Mouse (Mus musculus) MEL (cell line): ENCODE results near the gene Atp5s. TPM values are rescaled to one million over a fixed set of nuclear protein-coding genes. Genes with fewer than 3 reads are reported as not detected.

Source experiments
- DNase-seq: peaks from one replicate; pipeline ENCODE4 v3.0.0; 2011; ENCODE audit warnings: low read depth, low spot score
- H3K27ac ChIP-seq: 2 replicates; pipeline ENCODE4 v1.5.1; 2012; ENCODE audit warnings: low read depth, mild to moderate bottlenecking, control low read depth, low read length, moderate library complexity; ENCODE audit not compliant: control insufficient read depth
- H3K27me3 ChIP-seq, 2 experiments: fragments of 150-350 bp in 1 of 2; sonication (generic) in 1 of 2; 2 replicates each; pipeline ENCODE4 v1.6.1; 2012; ENCODE audit warnings: low read length in 2 of 2, mild to moderate bottlenecking in 2 of 2, improper control_type of control experiment in 1 of 2, moderate library complexity in 1 of 2; ENCODE audit not compliant: insufficient read depth in 2 of 2, control insufficient read depth in 1 of 2
- H3K36me3 ChIP-seq, 2 experiments: 2 replicates each; pipeline ENCODE4 v1.6.1; 2012 to 2014; ENCODE audit warnings: low read length in 2 of 2, improper control_type of control experiment in 1 of 2, inconsistent platforms in 1 of 2, mild to moderate bottlenecking in 1 of 2; ENCODE audit not compliant: insufficient read depth in 2 of 2, control insufficient read depth in 1 of 2
- H3K4me1 ChIP-seq, 2 experiments: fragments of 150-350 bp in 1 of 2; sonication (generic) in 1 of 2; 2 replicates each; pipeline ENCODE4 v1.6.1; 2012; ENCODE audit warnings: low read length in 2 of 2, improper control_type of control experiment in 1 of 2, mild to moderate bottlenecking in 1 of 2; ENCODE audit not compliant: insufficient read depth in 2 of 2, control insufficient read depth in 1 of 2
- H3K4me3 ChIP-seq, 2 experiments: fragments of 150-350 bp in 1 of 2; sonication (generic) in 1 of 2; 2 replicates each; pipeline ENCODE4 v1.5.1; 2012; ENCODE audit warnings: low read depth in 2 of 2, low read length in 2 of 2, mild to moderate bottlenecking in 2 of 2, moderate library complexity in 2 of 2, control low read depth in 1 of 2, improper control_type of control experiment in 1 of 2; ENCODE audit not compliant: control insufficient read depth in 1 of 2, insufficient read depth in 1 of 2
- H3K79me2 ChIP-seq: 2 replicates; pipeline ENCODE4 v1.6.1; 2012; ENCODE audit warnings: mild to moderate bottlenecking, low read length, moderate library complexity; ENCODE audit not compliant: control insufficient read depth, poor library complexity, insufficient read depth
- H3K9ac ChIP-seq: 2 replicates; pipeline ENCODE4 v1.6.1; 2012; ENCODE audit warnings: low read depth, mild to moderate bottlenecking, control low read depth, low read length, moderate library complexity; ENCODE audit not compliant: control insufficient read depth, poor library complexity, severe bottlenecking
- H3K9me3 ChIP-seq: fragments of 150-350 bp; sonication (generic); replicated peaks from 2 replicates; pipeline ENCODE4 v1.6.1; 2012; ENCODE audit warnings: mild to moderate bottlenecking, low read length, improper control_type of control experiment, moderate library complexity; ENCODE audit not compliant: insufficient read depth
- CHD1 ChIP-seq: IDR thresholded peaks from 2 replicates; pipeline ENCODE4 v1.6.1; 2012; ENCODE audit warnings: low read depth, mild to moderate bottlenecking, inconsistent platforms, low read length, improper control_type of control experiment
- CTCF ChIP-seq, 3 experiments: IDR thresholded peaks in 2 of 3; conservative IDR thresholded peaks in 1 of 3; 2 replicates each; pipeline ENCODE4 v1.5.1; 2011 to 2012; ENCODE audit warnings: low read length in 3 of 3, low read depth in 2 of 3, mild to moderate bottlenecking in 2 of 3, improper control_type of control experiment in 1 of 3, inconsistent platforms in 1 of 3, mixed read lengths in 1 of 3, moderate library complexity in 1 of 3; ENCODE audit not compliant: control insufficient read depth in 1 of 3, insufficient read depth in 1 of 3, poor library complexity in 1 of 3, severe bottlenecking in 1 of 3
- EP300 ChIP-seq, 2 experiments: IDR thresholded peaks; 2 replicates each; pipeline ENCODE4 v1.6.1; 2011; ENCODE audit warnings: improper control_type of control experiment in 2 of 2, low read length in 2 of 2, low read depth in 1 of 2, mild to moderate bottlenecking in 1 of 2
- ETS1 ChIP-seq: IDR thresholded peaks from 2 replicates; pipeline ENCODE4 v1.6.1; 2012; ENCODE audit warnings: low read depth, mild to moderate bottlenecking, inconsistent platforms, low read length, improper control_type of control experiment, moderate library complexity
- GATA1 ChIP-seq: IDR thresholded peaks from 2 replicates; pipeline ENCODE4 v1.6.1; 2011; ENCODE audit warnings: low read depth, low read length, improper control_type of control experiment
- NELFE ChIP-seq: IDR thresholded peaks from 2 replicates; pipeline ENCODE4 v1.6.1; 2011; ENCODE audit warnings: low read depth, low read length, improper control_type of control experiment
- RCOR1 ChIP-seq: IDR thresholded peaks from 2 replicates; pipeline ENCODE4 v1.6.1; 2012; ENCODE audit warnings: low read depth, mild to moderate bottlenecking, inconsistent platforms, low read length, improper control_type of control experiment
- TAL1 ChIP-seq: IDR thresholded peaks from 2 replicates; pipeline ENCODE4 v1.6.1; 2012; ENCODE audit warnings: mild to moderate bottlenecking, inconsistent platforms, low read length, moderate library complexity, mixed read lengths
- TBP ChIP-seq: IDR thresholded peaks from 2 replicates; pipeline ENCODE4 v1.8.0; 2011; ENCODE audit warnings: low read depth, low read length, improper control_type of control experiment
- TCF12 ChIP-seq: IDR thresholded peaks from 2 replicates; pipeline ENCODE4 v1.6.1; 2014; ENCODE audit warnings: low read depth, mild to moderate bottlenecking, inconsistent platforms, low read length, improper control_type of control experiment, moderate library complexity
- USF1 ChIP-seq: IDR thresholded peaks from 2 replicates; pipeline ENCODE4 v1.6.1; 2014; ENCODE audit warnings: low read depth, mild to moderate bottlenecking, inconsistent platforms, low read length, improper control_type of control experiment, moderate library complexity
- ZKSCAN1 ChIP-seq: IDR thresholded peaks from 2 replicates; pipeline ENCODE4 v1.6.1; 2012; ENCODE audit warnings: low read depth, mild to moderate bottlenecking, inconsistent platforms, low read length, improper control_type of control experiment, moderate library complexity
- polyA plus RNA-seq, 2 experiments: library from polyadenylated mRNA; stranded (reverse) in 1 of 2; unstranded in 1 of 2; fragments of >175 nt in 1 of 2; fragments of >200 nt in 1 of 2; gene quantifications; 2 replicates each; pipeline versions ENCODE4 v1.2.1 to v1.2.4; 2012; ENCODE audit warnings: low replicate concordance in 2 of 2, low read depth in 1 of 2; ENCODE audit not compliant: insufficient read length in 2 of 2, insufficient read depth in 1 of 2, missing spikeins in 1 of 2
- total RNA-seq: library from RNA; depleted of rRNA; stranded (reverse); fragments of 300-350 nt; gene quantifications from 2 replicates; pipeline ENCODE4 v1.2.3, GENCODE M21; 2012

Atp5s gene
- total and polyA plus RNA-seq, 3 experiments: 12.7 to 13.7 TPM; not detected in 1

DNA sequence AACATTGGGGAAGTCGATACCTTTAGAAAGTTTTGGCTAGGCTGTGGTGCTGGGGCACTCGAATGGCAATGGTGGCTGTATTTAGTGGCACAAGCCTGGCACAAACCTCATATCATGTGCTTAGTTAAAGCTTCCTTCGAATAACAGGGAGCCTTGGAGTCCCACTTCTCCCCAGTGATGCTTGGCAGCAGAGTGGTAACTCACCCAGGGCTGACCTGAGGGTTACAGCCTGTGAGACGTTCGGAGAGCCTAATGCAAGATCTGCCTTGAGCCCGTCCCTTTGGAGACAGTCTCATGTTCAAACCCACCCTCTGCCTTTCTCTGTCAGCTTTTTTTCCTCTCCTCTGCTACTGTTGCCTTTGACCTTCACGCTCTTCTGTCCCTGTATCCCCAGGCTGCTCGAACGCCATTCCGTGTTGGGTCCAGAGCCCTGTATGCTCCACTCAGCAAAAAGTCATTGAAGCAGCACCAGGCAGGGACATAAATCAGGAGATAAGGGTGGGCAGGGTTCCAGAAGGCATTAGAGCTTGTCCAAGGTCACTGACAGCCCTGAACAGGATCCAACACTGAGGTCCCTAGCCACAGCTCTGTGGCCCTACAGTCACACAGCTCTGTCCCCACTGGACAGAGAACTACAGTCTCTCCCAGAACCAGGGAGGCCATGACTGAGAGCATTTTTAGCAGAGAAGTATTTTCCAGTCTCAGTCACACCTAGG, 57.3 kb downstream of the Atp5s start:
- TF ChIP-seq ETS1: no peak
- no peak for TF ChIP-seq NELFE
- TF ChIP-seq CTCF (IDR thresholded peaks at IDR 0.05 in 2 of 3, conservative IDR thresholded peaks at IDR 0.05 in 1 of 3; ENCODE audit: control insufficient read depth in 1 of 3, insufficient read depth in 1 of 3, low read depth in 2 of 3, low read length in 3 of 3, poor library complexity in 1 of 3, severe bottlenecking in 1 of 3): no peak
- no peak for TF ChIP-seq ZKSCAN1
- H3K79me2 ChIP-seq: no peaks in the 10 kb centered on the region
- H3K27me3 ChIP-seq: no peaks in the 10 kb centered on the region
- H3K9me3 ChIP-seq: no peaks in the 10 kb centered on the region
- no peak overlapping the region for H3K27ac ChIP-seq
- H3K4me3 ChIP-seq: no peak overlapping the region
- H3K4me1 ChIP-seq: peaks cover 0 to 11% of the 10 kb centered on the region in 2 experiments; a peak in 3 of 4 replicates
- peaks cover 0 to under 1% of the 10 kb centered on the region in 2 experiments; a peak in 1 of 4 replicates for H3K36me3 ChIP-seq
- H3K9ac ChIP-seq: no peak overlapping the region
- DNase-seq: no peak

DNA sequence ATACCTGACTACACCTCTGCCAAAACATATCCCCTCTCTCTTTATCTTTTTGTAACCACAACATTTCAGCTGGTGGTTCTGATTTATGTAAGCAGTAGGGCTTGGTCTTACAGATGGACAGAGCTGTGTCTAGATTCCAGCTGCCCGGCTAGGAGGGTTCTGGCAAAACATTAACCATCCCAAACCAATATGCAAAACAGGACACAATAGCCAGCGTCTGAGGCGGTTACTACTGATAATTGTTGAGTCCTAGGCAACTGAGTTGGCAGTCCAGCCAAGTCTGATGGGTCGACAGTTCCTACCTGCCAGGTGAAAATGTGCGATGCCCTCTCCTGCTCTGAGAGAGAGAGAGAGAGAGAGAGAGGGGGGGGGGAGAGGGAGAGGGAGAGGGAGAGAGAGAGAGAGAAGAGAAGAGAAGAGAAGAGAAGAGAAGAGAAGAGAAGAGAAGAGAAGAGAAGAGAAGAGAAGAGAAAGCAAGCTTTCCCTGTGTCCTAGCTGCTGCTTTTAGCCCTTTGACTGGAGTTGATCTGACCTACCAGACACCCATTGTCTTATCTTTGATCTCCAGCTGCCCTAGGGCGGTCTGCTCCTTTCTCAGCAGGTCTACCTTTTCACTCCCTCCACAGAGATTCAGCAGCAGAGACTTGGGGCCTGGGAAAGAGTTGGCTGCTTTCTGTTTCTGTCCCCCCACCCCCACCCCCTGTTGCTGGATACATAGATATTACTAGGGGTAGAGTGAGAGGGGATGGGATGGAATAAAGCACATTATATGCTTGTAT, 58.7 kb downstream of the Atp5s start:
- DNase-seq: peak; percentile 42
- H3K4me3 ChIP-seq: no peak overlapping the region
- no peaks in the 10 kb centered on the region for H3K79me2 ChIP-seq
- no peaks in the 10 kb centered on the region for H3K9me3 ChIP-seq
- H3K27me3 ChIP-seq: no peaks in the 10 kb centered on the region
- H3K36me3 ChIP-seq: no peaks in the 10 kb centered on the region
- H3K27ac ChIP-seq: no peak overlapping the region
- H3K4me1 ChIP-seq: peaks cover 0 to 7% of the 10 kb centered on the region in 2 experiments; a peak in 1 of 4 replicates
- 0 out of 2 replicates have a peak, but pooled peaks have one; percentile 35 for TF ChIP-seq RCOR1
- no peak for TF ChIP-seq USF1
- no peak for TF ChIP-seq CTCF (IDR thresholded peaks at IDR 0.05 in 2 of 3, conservative IDR thresholded peaks at IDR 0.05 in 1 of 3; ENCODE audit: control insufficient read depth in 1 of 3, insufficient read depth in 1 of 3, low read depth in 2 of 3, low read length in 3 of 3, poor library complexity in 1 of 3, severe bottlenecking in 1 of 3)
- TF ChIP-seq ZKSCAN1: no peak
- TF ChIP-seq ETS1: no peak
- peak; percentile 70 for TF ChIP-seq GATA1
- peak; percentile 32 to 57; a peak in 2 of 4 replicates for TF ChIP-seq EP300 (IDR thresholded peaks at IDR 0.05; ENCODE audit: low read depth in 1 of 2, low read length in 2 of 2)
- peak; percentile 75 for TF ChIP-seq TCF12
- peak; percentile 67 for TF ChIP-seq TAL1
- no peak overlapping the region for H3K9ac ChIP-seq

DNA sequence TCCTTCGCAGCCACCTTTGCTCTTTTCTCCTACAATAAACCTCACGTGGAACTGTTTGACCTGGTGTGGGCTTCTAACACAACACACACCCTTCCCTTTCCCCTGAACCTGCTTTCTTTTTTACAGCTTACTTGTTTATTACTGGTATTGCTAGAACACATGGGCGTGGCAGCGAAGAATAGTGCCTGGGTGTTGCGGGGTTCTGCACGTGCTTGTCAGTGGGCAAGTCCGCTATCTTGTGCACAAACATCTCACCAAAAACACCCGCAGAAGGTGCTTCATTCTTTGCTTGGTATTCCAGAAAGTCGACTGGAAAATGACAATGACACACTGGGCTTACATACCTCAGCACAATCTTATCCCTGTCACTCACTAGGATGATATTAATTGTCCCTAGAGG, 60.7 kb downstream of the Atp5s start:
- Histone ChIP-seq H3K79me2 (no peaks in the 10 kb centered on the region), H3K4me1 (peaks cover 0 to 7% of the 10 kb centered on the region in 2 experiments; a peak in 1 of 4 replicates), H3K27me3 (no peaks in the 10 kb centered on the region), H3K9me3 (no peaks in the 10 kb centered on the region), H3K36me3 (no peaks in the 10 kb centered on the region), H3K9ac (no peak overlapping the region), H3K27ac (no peak overlapping the region), H3K4me3 (no peak overlapping the region)
- no peak for DNase-seq
- TF ChIP-seq TBP: no peak
- TF ChIP-seq CHD1: no peak
